Mouse (Mus musculus) fat pad, adult 2 months (tissue): Measurements from ENCODE around the gene Slfn1.
"Not testable (repeated sequence)": the region's sequence is repeated elsewhere in the genome, so short reads cannot be mapped to it uniquely, and the experiment has no call there.

Experiments used
- DNase-seq: peaks from one replicate; pipeline ENCODE4 v3.0.0-alpha.2; 2011; ENCODE audit warnings: low read depth, low spot score; ENCODE audit errors: extremely low read depth

Gene Slfn1

GRCm38 (mm10) chr11:83116597-83117227, at the start of gene Slfn1:
TSS of gene Slfn1 (plus strand) at chr11:83116849.
- no peak for DNase-seq

- DNase-seq = no peak
Measured at GRCm38 (mm10) chr11:83067982-83068694, 48.5 kb upstream of the Slfn1 start.

- DNase-seq = no peak
Measured at GRCm38 (mm10) chr11:83070321-83070970, 46.2 kb upstream of the Slfn1 start.

- DNase-seq = no peak
Measured at GRCm38 (mm10) chr11:83077714-83078422, 38.8 kb upstream of the Slfn1 start.

GRCm38 (mm10) chr11:83078423-83079140, 38.1 kb upstream of the Slfn1 start:
- DNase-seq = no peak

GRCm38 (mm10) chr11:83079487-83080199, 37.0 kb upstream of the Slfn1 start:
- no peak for DNase-seq

GRCm38 (mm10) chr11:83082741-83083473, 33.7 kb upstream of the Slfn1 start:
- no peak for DNase-seq

GRCm38 (mm10) chr11:83084161-83084560, 32.5 kb upstream of the Slfn1 start:
- no peak for DNase-seq

- no peak for DNase-seq
Measured at GRCm38 (mm10) chr11:83084761-83085160, 31.9 kb upstream of the Slfn1 start.

GRCm38 (mm10) chr11:83115138-83115537, 1.5 kb upstream of the Slfn1 start:
- DNase-seq = no peak

GRCm38 (mm10) chr11:83118056-83118455, 1.4 kb downstream of the Slfn1 start:
- no peak for DNase-seq

GRCm38 (mm10) chr11:83121131-83121685, 4.6 kb downstream of the Slfn1 start:
- no peak for DNase-seq

GRCm38 (mm10) chr11:83123198-83123597, 6.5 kb downstream of the Slfn1 start:
- DNase-seq = no peak

- no peak for DNase-seq
Measured at GRCm38 (mm10) chr11:83124906-83125305, 8.3 kb downstream of the Slfn1 start.

GRCm38 (mm10) chr11:83125633-83126032, 9.0 kb downstream of the Slfn1 start:
- DNase-seq = not testable (repeated sequence)

GRCm38 (mm10) chr11:83137253-83137652, 20.6 kb downstream of the Slfn1 start:
- not testable (repeated sequence) for DNase-seq

- not testable (repeated sequence) for DNase-seq
Measured at GRCm38 (mm10) chr11:83148939-83149338, 32.3 kb downstream of the Slfn1 start.
